Mouse (Mus musculus): ENCODE measurements around the gene Gm8108.
"Not testable (repeated sequence)": the region's sequence is repeated elsewhere in the genome, so short reads cannot be mapped to it uniquely, and the experiment has no call there.

Gm8108 gene

DNA sequence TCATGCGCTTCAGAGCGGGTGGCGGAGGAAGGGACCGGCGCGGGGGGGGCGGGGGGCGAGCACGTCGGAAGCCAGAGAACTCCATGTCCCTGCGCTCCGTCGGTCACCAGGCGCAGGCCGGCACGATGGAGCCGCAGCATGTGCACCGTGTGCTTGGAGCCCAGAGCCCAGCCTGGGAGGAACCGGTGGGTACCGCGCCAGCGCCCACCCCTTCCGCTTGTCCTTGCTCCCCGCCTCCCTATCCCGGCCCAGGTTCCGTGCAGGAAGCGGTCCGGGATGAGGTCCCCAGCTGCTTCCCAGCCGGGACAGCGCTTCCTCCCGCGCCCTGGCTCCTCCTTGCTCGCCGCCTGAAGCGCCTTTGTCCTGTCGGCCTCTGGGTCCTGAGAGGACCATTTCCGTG is at the start of gene Gm8108:
Gene Gm8108, plus strand, starts transcription at position 101 of the 400 bp plus-strand sequence.
- DNase-seq (ENCODE audit: low spot score), result peak; percentile 5

GRCm38 (mm10) chr14:4083820-4084219 is 26.5 kb upstream of the Gm8108 start, which contains the start of gene Gm3115:
TSS of gene Gm3115 (plus strand) at chr14:4084120.
- DNase-seq (ENCODE audit: low spot score), result not testable (repeated sequence)

GRCm38 (mm10) chr14:4141646-4142045 is 31.3 kb downstream of the Gm8108 start:
- DNase-seq (ENCODE audit: low spot score), result not testable (repeated sequence)

GRCm38 (mm10) chr14:4164730-4165129 is 54.4 kb downstream of the Gm8108 start, which contains the start of gene Gm3127:
TSS of gene Gm3127 (plus strand) at chr14:4165030.
- DNase-seq (ENCODE audit: low spot score), result not testable (repeated sequence)

GRCm38 (mm10) chr14:4182030-4182429 is 71.7 kb downstream of the Gm8108 start:
- DNase-seq (ENCODE audit: low spot score), result not testable (repeated sequence)

Measured in urinary bladder, postnatal 14 days (tissue).